Mouse (Mus musculus) lung, postnatal 0 days (tissue): ENCODE measurements around the gene Dctpp1.
A peak's percentile ranks its signal among the peaks of the same experiment; 100 is the strongest.

Experiments
- CTCF ChIP-seq: IDR thresholded peaks from 2 replicates; pipeline ENCODE4 v1.5.1; 2016; ENCODE audit warnings: antibody characterized with exemption, mild to moderate bottlenecking
- EP300 ChIP-seq: IDR thresholded peaks from 2 replicates; pipeline ENCODE4 v1.6.1; 2016; ENCODE audit warnings: antibody characterized with exemption, mild to moderate bottlenecking, control low read depth

GRCm38 (mm10) chr7:127278311-127278710 is 17.8 kb upstream of the Dctpp1 start:
- TF ChIP-seq CTCF: peak; percentile 80
- TF ChIP-seq EP300: no peak
